Mouse (Mus musculus) heart, postnatal 14 days (tissue): ENCODE results near the gene Serpinb8. TPM values are rescaled to one million over a fixed set of nuclear protein-coding genes. Genes with fewer than 3 reads are reported as not detected.

Experiments
- DNase-seq, 2 experiments: peaks; one replicate each; pipeline ENCODE4 v3.0.0; 2021 to 2022
- intact Hi-C: fragments of 180-260 bp; cut with DNase I; formaldehyde crosslinking; loops from one replicate; pipeline ENCODE4 v1.15.1; 2025
- total RNA-seq, 2 experiments: library from RNA; stranded (reverse); gene quantifications; 2 replicates each; pipeline ENCODE4 v1.2.3; 2021

The Serpinb8 gene
- total RNA-seq, 2 experiments from 2014 or later, result 2.6 to 3.1 TPM

GRCm38 (mm10) chr1:107638459-107638858 lies 48.7 kb downstream of the Serpinb8 start:
- no peak for DNase-seq
- intact Hi-C loops, result loop anchor here (10.0 kb wide), 1 partner anchor 1186 kb away; no protein-coding TSS in a partner anchor

GRCm38 (mm10) chr1:107642457-107643118 lies 52.8 kb downstream of the Serpinb8 start:
- intact Hi-C loops, result no loop called here
- DNase-seq, result no peak

- DNase-seq, result no peak
- intact Hi-C loops, result no loop called here
Measured at GRCm38 (mm10) chr1:107645086-107645485, 55.3 kb downstream of the Serpinb8 start.

GRCm38 (mm10) chr1:107657689-107658088 lies 67.9 kb downstream of the Serpinb8 start:
- no peak for DNase-seq
- intact Hi-C loops, result no loop called here

Other genes with a start within 250 kb of the Serpinb8 start
- not detected for gene Serpinb11, start 228.8 kb upstream of the Serpinb8 start, total RNA-seq
- gene Serpinb7, start 190.4 kb upstream of the Serpinb8 start, total RNA-seq, result not detected
- under 1 TPM; 0.57 to 0.78 TPM for gene Serpinb2, start 78.6 kb upstream of the Serpinb8 start, total RNA-seq